Mouse (Mus musculus) 3T3-L1 (cell line): ENCODE measurements around the gene Naaladl1.
"Not testable (repeated sequence)": the region's sequence is repeated elsewhere in the genome, so short reads cannot be mapped to it uniquely, and the experiment has no call there.

Experiments used
- DNase-seq: peaks from one replicate; pipeline ENCODE4 v3.0.0-alpha.2; 2015; ENCODE audit warnings: low read depth, low spot score

The Naaladl1 gene

DNA sequence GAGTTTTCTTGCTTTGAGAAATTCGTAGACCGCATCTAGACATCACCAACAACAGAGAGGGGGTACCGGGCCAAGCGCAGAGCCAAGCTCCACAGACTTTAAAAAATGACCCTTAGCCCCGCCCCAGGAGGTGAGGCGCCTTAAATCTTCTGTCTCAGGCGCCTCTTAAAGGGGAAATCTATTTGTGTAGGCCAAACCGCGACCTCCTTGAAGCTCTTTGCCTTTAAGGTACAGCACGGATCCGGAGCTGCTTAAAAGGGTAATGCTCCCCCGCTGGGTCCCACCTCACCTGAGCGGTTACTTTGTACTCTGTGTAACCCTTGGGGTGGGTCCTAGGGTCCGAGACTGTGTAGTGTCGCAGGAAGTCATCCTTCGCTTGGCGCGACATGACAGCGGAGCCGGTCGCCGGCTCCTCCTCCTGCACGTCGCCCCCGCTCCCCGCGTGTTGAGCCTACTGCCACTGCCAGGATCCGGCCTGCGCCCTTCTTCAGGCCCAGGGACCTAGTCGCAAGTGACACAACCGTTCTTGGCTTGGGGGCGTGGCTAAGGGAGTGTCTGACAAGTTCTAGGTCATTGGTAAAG lies 22.3 kb downstream of the Naaladl1 start, which contains the start of gene Snx15:
Snx15 (minus strand) TSS at position 545 of the 582 bp plus-strand sequence.
- DNase-seq = peak; percentile 98

DNA sequence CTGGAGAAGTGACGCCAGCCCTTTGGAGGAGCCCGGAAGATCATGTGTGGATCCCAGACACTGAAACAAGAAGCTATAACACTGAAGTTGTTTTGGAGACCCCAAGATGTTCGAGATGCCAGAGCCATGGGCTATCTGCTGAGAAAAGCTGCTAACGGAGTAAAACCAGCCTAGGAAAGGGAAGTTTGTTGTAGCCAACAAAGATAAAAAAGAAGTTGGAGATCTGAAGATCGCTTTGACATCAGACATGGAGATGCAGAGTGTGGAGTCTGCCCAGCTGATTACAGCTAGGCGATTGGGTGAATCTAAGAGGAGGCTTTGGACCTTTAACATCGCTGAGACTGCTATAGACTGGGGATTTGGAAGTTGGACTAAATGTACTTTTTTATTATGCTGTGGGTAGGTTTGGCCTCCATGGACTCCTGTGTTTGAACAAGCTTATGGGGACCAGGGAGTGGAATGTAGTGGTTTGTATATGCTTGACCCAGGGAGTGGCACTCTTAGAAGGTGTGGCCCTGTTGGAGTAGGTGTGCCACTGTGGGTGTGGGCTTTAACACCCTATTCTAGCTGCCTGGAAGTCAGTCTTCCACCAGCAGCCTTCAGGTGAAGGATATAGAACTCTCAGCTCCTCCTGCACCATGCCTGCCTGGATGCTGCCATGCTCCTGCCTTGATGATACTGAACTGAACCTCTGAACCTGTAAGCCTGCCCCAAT lies 25.0 kb downstream of the Naaladl1 start:
- DNase-seq = not testable (repeated sequence)

DNA sequence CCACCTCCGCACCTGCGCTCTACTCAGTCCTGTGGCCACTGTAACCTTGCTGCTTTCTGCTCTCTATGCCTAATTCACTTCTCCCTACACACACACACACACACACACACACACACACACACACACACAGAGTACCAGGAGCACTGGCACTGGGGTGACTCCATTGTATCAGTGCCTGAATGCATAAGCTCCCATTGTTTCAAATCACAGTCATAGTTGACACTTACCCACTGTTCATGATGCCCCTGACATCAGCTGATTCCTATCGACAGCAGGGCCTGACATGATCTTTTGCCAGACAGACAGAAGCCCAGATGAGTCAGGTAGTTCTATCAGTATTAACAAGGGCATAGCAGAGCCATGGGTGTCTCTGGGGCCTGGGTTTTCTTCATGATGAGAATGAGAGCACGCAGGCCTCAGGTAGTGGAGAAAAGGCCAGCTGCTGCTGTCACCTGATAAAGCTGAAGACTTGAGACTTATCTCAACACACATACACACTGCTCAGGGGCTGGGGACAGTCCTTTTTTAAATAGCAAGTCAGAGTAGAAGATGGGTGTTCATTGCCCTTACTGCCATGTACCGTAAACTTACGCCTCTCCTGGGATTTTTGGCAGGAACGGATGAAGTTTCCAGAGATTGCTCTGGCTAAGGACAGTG lies 26.7 kb downstream of the Naaladl1 start:
- DNase-seq = no peak

DNA sequence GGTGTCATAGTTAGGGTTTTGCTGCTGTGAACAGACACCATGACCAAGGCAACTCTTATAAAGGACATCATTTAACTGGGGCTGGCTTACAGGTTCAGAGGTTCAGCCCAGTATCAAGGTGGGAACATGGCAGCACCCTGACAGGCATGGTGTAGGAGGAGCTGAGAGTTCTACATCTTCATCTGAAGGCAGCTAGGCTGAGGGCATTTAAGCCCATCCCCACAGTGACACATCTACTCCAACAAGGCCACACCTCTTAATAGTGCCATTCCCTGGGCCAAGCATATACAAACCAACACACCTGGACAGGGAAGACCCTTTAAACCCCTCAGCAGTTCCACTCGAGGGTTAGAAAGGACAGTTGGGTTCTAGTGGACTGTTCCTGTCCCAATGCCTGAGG lies 27.6 kb downstream of the Naaladl1 start:
- DNase-seq = not testable (repeated sequence)

DNA sequence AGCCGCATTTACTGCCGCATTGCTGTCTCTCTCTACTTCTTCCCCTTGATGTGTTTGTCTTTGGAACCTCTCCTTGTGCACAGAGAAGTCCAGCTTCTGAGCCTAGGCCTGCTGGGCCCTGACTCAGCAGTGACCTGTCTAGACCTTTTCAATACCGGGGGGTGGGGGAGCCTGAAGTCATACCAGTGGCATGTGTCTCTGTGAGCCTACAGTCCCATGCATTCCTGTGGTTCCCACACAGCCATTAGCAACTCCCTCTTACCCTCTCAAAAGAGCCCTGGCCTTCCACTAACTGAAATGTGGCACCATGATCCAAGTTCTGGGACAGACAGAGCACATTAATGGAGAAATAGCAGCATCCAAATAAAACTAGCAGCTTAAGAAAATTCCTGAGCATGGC lies 30.8 kb downstream of the Naaladl1 start:
- peak; percentile 97 for DNase-seq

DNA sequence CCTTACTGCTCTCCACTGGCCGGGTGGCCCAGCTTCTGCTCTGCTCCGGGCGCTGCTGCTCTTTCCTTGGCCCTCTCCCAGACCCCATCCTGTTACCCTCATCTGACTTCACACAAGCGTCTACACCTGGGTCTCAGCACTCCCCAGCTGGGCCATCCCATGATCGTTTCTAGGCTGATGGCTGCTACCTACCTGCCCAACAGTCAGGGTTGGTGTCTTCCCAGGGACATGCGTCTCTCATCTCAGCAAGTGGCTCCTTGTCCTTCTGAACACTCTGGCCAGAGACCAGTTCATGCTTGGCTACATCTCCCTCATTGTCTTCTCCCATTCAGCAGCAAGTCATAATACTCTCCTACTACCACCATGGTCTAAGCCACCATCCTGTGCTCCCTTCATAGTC lies 34.1 kb downstream of the Naaladl1 start:
- no peak for DNase-seq

DNA sequence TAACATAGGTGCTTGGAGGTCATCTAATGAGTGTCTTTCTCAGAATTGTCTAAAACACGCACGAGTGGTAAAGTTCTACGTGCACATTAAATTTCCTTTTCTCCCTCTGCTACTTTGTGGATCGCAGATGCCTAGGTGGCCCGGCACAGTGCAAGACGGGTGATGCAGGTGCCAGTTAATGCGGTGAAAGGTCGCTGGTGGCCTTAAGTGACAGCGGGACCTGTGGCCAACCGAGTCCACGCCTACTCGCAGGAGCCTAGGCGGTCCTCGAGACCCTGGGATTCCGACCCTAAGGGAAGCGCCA lies 34.7 kb downstream of the Naaladl1 start:
- no peak for DNase-seq

DNA sequence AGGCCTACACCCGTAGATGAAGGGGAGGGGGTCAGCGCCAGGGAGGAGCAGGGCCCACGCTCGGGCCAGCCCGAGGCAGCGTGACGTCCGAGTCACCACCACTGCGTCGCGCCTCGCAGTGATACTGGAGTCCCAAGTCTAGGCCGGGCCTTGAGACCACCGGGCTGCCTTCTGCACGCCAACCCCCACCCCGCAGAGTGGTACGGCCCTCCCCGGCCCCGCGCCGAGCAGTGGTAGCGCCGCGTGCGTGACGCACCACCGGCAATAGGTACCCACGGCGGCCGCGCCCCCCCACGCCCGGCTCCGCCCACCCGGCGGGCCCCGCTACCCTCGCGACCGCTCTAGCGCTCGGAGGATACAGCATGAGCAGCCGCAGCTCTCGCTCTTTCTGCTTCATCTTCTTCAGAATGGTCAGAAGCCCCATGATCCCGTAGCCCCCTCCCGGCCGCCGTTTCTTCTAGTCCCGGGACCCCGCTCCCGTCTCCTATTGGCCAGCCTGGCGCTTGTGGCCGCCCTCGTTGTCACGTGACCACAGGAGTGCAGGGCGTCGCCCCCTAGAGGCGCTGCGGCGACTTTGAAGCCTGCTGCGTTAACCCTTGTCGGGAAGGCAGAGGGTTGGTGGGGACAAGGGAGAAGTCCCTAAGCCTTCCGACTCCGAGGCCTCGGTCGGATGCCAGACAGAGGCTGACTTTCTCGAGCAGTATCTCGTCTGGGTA lies 35.3 kb downstream of the Naaladl1 start, which contains the start of gene Batf2:
Batf2 (plus strand) TSS at position 306 of the 716 bp plus-strand sequence.
- peak; percentile 98 for DNase-seq

DNA sequence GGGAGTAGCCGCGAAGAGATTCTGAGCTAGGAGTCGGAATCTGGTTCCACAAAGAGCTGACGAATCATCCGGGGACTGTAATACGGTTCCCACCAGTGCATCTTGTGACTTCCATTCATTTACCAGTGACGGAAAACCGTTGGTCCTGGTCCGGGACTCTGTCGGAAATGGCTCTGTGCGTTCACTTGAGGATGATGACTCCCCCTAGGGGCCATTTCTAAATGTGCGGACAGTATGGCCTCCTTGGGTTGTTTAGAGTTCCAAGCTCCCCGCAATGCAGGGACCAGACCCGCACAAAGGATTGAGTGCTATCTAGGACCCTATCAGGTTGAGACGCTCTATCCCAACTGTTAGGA lies 35.8 kb downstream of the Naaladl1 start, which contains the start of gene Arl2:
Arl2 (minus strand) TSS at position 155 of the 356 bp plus-strand sequence.
- DNase-seq = peak; percentile 98

DNA sequence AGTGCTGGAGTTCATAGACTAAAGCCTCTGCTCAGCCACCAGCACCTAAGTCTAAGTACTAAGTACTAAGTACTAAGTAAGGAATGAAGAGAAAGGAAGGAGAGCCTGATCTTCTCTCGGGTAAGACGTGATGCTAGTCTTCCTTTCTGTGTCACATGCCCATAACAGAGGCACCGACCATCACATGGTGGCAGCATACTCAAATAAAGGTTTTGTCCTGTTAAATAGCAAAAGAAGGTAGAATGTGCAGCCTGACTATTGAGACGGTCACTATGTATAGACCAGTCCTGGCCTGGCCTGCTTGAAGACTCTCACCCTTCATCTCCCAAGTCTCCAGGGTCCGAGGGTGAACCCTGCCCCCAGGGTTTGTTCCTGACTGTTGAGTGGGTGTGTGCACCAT lies 39.3 kb downstream of the Naaladl1 start:
- DNase-seq = no peak

DNA sequence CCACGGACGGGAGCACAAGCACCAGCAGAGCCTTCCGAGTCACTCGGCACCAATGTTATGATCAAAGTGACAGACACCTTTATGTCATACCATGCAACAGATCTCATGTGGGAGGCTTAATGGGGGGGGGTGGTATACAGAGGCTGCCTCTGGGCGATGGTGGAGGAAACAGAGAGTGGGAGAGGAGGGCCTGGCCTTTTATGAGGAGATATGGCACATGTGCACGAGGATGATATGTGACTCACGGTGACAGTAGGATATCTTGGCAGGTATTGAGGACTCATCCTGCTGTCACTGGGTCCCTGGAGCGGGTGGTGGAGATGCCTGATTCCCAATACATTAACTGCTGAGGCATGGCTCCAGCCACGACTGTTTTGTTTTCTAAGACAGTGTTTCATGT lies 49.6 kb downstream of the Naaladl1 start:
- no peak for DNase-seq

DNA sequence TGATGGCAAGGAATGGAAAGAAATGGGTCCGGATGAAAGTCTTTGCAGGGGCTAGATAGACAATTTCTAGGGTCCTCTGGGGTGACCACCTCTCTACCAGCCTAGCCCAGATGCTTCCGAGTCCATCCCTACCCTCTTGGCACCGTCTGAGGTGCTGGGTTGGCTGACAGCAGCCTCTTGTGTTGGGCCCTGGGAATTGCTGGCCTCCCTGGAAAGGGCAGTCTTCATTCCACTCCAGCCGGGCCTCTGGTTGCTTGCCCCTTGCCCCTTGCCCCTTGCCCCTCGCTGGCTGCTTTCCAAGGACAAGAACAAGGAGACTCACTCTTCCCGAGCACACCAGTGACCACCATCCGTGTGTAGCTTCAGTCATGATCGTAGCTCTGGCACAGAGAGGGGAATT lies 50.8 kb downstream of the Naaladl1 start:
- DNase-seq = peak; percentile 17

DNA sequence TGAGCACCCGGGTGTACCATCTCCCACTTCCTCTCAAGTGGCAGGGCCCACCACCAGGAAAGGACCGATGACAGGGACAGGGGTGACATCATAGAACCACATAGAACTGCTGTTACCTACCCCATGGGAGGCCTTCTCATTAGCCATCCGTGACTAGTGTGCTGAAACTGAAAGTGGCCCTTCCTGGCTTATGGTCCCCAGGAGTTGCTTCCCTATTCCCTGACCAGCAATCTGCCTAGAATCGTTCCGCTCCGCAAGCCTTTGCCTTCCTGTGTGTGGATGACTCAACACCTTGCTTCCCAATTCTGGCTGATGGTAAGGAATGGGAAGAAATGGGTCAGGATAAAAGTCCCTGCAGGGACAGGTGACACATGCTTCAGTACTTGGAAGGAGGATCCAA lies 51.6 kb downstream of the Naaladl1 start:
- no peak for DNase-seq

DNA sequence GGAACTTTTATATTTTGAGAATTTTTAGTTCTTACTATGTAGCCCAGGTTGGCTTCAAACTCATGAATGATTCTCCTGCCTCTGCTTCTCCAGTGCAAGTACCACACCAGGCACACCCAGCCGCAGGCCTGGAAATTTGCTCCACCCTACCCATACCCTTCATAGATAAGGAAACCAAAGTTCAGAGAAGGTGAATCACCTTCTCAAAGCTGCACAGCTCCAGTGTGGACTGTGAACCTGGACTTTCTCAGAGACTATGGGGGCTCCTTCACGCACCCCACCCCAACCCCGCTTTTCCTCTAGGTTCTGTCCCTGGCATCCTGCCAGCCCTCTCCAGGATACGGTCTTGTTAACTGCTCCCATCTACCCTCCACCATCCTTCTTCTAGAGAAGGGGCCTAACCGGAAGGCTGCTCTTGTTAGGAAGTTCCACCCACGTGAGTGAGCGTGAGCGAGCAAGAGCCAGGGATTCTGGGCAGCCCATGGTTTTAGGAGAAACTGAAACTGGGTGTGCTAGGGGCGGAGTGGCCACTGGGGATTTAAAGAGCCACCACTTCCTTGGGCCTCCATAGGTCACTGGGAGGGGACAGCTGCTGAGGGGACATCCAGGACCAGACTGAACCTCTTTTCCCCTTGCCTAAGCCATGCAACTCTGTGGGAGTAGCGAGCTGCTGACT lies 58.4 kb downstream of the Naaladl1 start:
- DNase-seq = no peak
